Mouse (Mus musculus): ENCODE data around the gene Pcolce. TPM values are rescaled to one million over a fixed set of nuclear protein-coding genes. Genes with fewer than 3 reads are reported as not detected.

Gene Pcolce
- polyA plus RNA-seq, 1 experiment from 2014 or later: 150 TPM

DNA sequence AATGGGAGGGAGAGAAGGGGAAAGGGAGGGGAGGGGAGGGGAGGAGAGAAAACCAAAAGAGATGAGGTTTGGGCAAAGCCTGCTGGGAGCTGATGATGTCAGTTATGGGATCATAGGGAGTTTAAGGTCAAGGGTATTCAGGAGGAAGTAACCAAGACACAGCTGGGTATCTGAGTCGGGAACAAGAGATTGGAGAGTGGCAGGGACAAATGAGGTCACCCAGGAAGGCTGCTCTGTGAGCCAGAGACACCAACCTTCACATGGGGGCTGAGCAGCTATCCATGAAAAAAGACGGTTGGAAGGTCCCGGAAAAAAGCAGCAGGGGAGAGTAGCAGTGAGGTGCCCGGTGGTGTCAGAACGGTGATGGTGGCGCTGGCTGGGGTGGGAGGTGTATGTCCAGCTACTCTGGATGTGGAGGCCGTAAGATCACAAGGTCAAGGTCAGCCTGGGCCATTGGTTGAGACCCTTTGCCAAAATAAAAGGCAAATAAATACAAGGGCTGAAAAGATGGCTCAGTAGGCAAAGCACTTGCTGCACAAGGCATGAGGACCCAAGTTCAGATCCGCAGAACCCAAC, 45.3 kb downstream of the Pcolce start:
- Histone ChIP-seq H3K4me1 (ENCODE audit: control insufficient read depth, insufficient read depth, low read length) (peaks cover 4% of the 10 kb centered on the region; the same call in 1 of the 2 replicates), H3K4me2 (ENCODE audit: low read depth, low read length) (no peak overlapping the region), H3K27me3 (ENCODE audit: control insufficient read depth, insufficient read depth, low read length) (no peaks in the 10 kb centered on the region), H3K9me3 (replicated peaks; ENCODE audit: control insufficient read depth, low read length) (no peaks in the 10 kb centered on the region), H3K9ac (ENCODE audit: low read length) (no peak overlapping the region), H3K36me3 (ENCODE audit: control insufficient read depth, insufficient read depth, low read length) (no peaks in the 10 kb centered on the region), H3K27ac (ENCODE audit: low read length) (no peak overlapping the region), H3K4me3 (replicated peaks; ENCODE audit: low read length) (no peak overlapping the region)
- 78% methylated on average over 8 of the region's 8 CpGs for WGBS
- ATAC-seq (ENCODE audit: insufficient read depth, low FRiP score): no peak

DNA sequence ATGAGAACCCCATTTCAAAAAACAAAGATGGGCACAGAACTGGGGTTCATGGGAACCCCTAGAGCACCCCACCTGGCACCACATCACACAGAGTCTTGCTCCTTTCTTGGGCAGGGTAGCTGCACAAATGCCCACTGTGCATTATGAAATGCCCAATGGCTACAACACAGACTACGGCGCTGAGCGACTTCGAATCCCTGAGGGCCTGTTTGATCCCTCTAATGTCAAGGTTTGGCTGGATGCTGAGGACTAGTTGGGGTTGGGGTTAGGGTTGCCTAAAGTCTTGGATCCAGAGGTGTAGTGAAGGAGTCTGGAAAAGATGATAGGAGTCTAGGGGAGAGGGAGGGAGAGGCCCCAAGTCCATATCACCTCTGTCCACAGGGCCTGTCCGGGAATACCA, 47.2 kb downstream of the Pcolce start:
- no peaks in the 10 kb centered on the region for H3K36me3 ChIP-seq (ENCODE audit: control insufficient read depth, insufficient read depth, low read length)
- H3K27me3 ChIP-seq (ENCODE audit: control insufficient read depth, insufficient read depth, low read length): no peaks in the 10 kb centered on the region
- no peak overlapping the region for H3K9ac ChIP-seq (ENCODE audit: low read length)
- no peak overlapping the region for H3K27ac ChIP-seq (ENCODE audit: low read length)
- no peak overlapping the region for H3K4me3 ChIP-seq (replicated peaks; ENCODE audit: low read length)
- 95% methylated on average over 5 of the region's 5 CpGs for WGBS
- H3K4me2 ChIP-seq (ENCODE audit: low read depth, low read length): no peak overlapping the region
- ATAC-seq (ENCODE audit: insufficient read depth, low FRiP score): no peak
- H3K4me1 ChIP-seq (ENCODE audit: control insufficient read depth, insufficient read depth, low read length): peaks cover 4% of the 10 kb centered on the region; the same call in 1 of the 2 replicates
- H3K9me3 ChIP-seq (replicated peaks; ENCODE audit: control insufficient read depth, low read length): no peaks in the 10 kb centered on the region

DNA sequence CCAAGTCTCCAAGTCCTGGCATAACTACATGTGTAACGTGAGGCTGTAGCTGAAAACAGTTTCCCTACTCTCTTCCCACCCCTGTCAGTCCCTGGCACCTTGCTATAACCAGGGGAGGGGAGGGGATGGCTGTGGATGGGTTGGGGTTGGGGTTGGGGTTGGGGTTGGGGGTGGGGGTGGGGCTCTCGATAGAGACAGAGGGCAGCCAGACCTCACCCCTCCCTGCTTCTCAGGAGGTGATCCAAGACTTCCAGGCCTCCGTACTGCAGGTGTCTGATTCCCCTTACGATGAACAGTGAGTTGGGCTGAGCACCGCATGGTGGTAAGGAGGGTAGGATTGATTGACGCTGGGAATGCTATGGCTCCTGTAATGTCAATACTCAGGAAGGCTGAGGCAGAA, 47.8 kb downstream of the Pcolce start:
- ATAC-seq (ENCODE audit: insufficient read depth, low FRiP score): no peak
- Histone ChIP-seq H3K27ac (ENCODE audit: low read length) (no peak overlapping the region), H3K4me1 (ENCODE audit: control insufficient read depth, insufficient read depth, low read length) (peaks cover 4% of the 10 kb centered on the region; the same call in 1 of the 2 replicates), H3K9ac (ENCODE audit: low read length) (no peak overlapping the region), H3K9me3 (replicated peaks; ENCODE audit: control insufficient read depth, low read length) (no peaks in the 10 kb centered on the region), H3K4me3 (replicated peaks; ENCODE audit: low read length) (no peak overlapping the region), H3K4me2 (ENCODE audit: low read depth, low read length) (no peak overlapping the region), H3K27me3 (ENCODE audit: control insufficient read depth, insufficient read depth, low read length) (no peaks in the 10 kb centered on the region), H3K36me3 (ENCODE audit: control insufficient read depth, insufficient read depth, low read length) (no peaks in the 10 kb centered on the region)
- WGBS: 63% methylated on average over 6 of the region's 6 CpGs

DNA sequence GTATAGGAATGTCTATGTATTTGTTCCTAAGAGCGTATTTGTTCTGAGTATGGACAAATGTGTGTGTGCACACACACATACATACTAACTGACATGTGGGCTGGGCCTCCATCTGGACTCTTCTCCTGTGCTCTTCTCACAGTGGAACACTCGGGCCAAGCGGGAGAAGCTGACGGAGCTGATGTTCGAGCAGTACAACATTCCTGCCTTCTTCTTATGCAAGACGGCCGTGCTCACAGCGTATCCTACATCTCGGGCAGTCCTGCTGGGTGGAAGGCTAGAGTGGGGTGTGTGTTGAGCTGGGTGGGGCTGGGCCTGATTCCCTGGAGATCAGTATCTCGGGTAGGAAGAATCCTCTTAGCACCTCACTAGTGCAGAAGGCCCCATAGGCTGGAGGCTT, 50.6 kb downstream of the Pcolce start:
- Histone ChIP-seq H3K9ac (ENCODE audit: low read length) (no peak overlapping the region), H3K27me3 (ENCODE audit: control insufficient read depth, insufficient read depth, low read length) (no peaks in the 10 kb centered on the region), H3K9me3 (replicated peaks; ENCODE audit: control insufficient read depth, low read length) (no peaks in the 10 kb centered on the region), H3K4me3 (replicated peaks; ENCODE audit: low read length) (no peak overlapping the region), H3K4me1 (ENCODE audit: control insufficient read depth, insufficient read depth, low read length) (no peaks in the 10 kb centered on the region), H3K36me3 (ENCODE audit: control insufficient read depth, insufficient read depth, low read length) (no peaks in the 10 kb centered on the region), H3K27ac (ENCODE audit: low read length) (no peak overlapping the region), H3K4me2 (ENCODE audit: low read depth, low read length) (no peak overlapping the region)
- 58% methylated on average over 10 of the region's 10 CpGs for WGBS
- ATAC-seq (ENCODE audit: insufficient read depth, low FRiP score): no peak

DNA sequence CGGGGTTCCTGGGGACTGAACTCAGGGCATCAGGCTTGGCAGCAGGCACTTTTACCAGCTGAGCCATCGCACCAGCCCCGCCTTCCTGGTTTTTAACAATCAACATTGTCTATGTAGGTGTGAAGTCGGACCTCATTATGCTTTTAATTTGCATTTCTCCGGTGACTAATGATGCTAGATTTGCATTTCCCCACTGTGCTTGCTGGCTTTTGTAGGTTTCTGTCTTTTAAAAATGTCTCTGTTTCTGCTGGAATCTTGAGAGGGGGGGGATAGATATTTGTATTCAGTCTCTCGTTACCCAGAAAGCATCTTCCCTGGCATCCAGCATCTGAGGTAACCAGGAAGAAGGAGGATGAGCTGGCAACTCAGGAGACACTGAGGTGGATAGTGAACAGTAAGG, 52.0 kb downstream of the Pcolce start:
- H3K36me3 ChIP-seq (ENCODE audit: control insufficient read depth, insufficient read depth, low read length): no peaks in the 10 kb centered on the region
- no peak overlapping the region for H3K4me3 ChIP-seq (replicated peaks; ENCODE audit: low read length)
- WGBS: 62% methylated on average over 6 of the region's 6 CpGs
- H3K4me1 ChIP-seq (ENCODE audit: control insufficient read depth, insufficient read depth, low read length): no peaks in the 10 kb centered on the region
- no peaks in the 10 kb centered on the region for H3K9me3 ChIP-seq (replicated peaks; ENCODE audit: control insufficient read depth, low read length)
- ATAC-seq (ENCODE audit: insufficient read depth, low FRiP score): no peak
- no peak overlapping the region for H3K9ac ChIP-seq (ENCODE audit: low read length)
- H3K4me2 ChIP-seq (ENCODE audit: low read depth, low read length): no peak overlapping the region
- H3K27ac ChIP-seq (ENCODE audit: low read length): no peak overlapping the region
- no peaks in the 10 kb centered on the region for H3K27me3 ChIP-seq (ENCODE audit: control insufficient read depth, insufficient read depth, low read length)

Other genes with a start within 250 kb of the Pcolce start
- 0.99 TPM in 2 replicates for gene Zan, start 136.7 kb downstream of the Pcolce start, polyA plus RNA-seq (2015; fragmentation: Nextera tagmentation; extraction: Ambion mirVana)
- gene Pop7, start 111.3 kb downstream of the Pcolce start, polyA plus RNA-seq (2015; fragmentation: Nextera tagmentation; extraction: Ambion mirVana): 46.4 and 48.1 TPM in 2 replicates
- 7.7 and 9.0 TPM in 2 replicates for gene Gigyf1, start 95.2 kb downstream of the Pcolce start, polyA plus RNA-seq (2015; fragmentation: Nextera tagmentation; extraction: Ambion mirVana)
- gene Epo, start 80.5 kb downstream of the Pcolce start, polyA plus RNA-seq (2015; fragmentation: Nextera tagmentation; extraction: Ambion mirVana): not detected in 2 replicates
- gene Gnb2, start 80.3 kb downstream of the Pcolce start, polyA plus RNA-seq (2015; fragmentation: Nextera tagmentation; extraction: Ambion mirVana): 257 and 284 TPM in 2 replicates
- gene Actl6b, start 60.3 kb downstream of the Pcolce start, polyA plus RNA-seq (2015; fragmentation: Nextera tagmentation; extraction: Ambion mirVana): 3.6 TPM in 2 replicates
- gene Tfr2, start 43.9 kb downstream of the Pcolce start, polyA plus RNA-seq (2015; fragmentation: Nextera tagmentation; extraction: Ambion mirVana): 2.7 and 3.4 TPM in 2 replicates
- 23.8 and 24.3 TPM in 2 replicates for gene Mospd3, start 12.7 kb downstream of the Pcolce start, polyA plus RNA-seq (2015; fragmentation: Nextera tagmentation; extraction: Ambion mirVana)
- gene Fbxo24, start 15.2 kb upstream of the Pcolce start, polyA plus RNA-seq (2015; fragmentation: Nextera tagmentation; extraction: Ambion mirVana): 0.09 and 0.27 TPM in 2 replicates
- gene Lrch4, start 15.3 kb upstream of the Pcolce start, polyA plus RNA-seq (2015; fragmentation: Nextera tagmentation; extraction: Ambion mirVana): 36.4 and 39.4 TPM in 2 replicates
- gene Gm20605, start 15.4 kb upstream of the Pcolce start, polyA plus RNA-seq (2015; fragmentation: Nextera tagmentation; extraction: Ambion mirVana): 9.4 and 12.2 TPM in 2 replicates
- gene Sap25, start 27.6 kb upstream of the Pcolce start, polyA plus RNA-seq (2015; fragmentation: Nextera tagmentation; extraction: Ambion mirVana): 6.8 and 9.4 TPM in 2 replicates
- gene Irs3, start 31.9 kb upstream of the Pcolce start, polyA plus RNA-seq (2015; fragmentation: Nextera tagmentation; extraction: Ambion mirVana): 0.14 and 0.19 TPM in 2 replicates
- 16.3 and 19.0 TPM in 2 replicates for gene Agfg2, start 70.9 kb upstream of the Pcolce start, polyA plus RNA-seq (2015; fragmentation: Nextera tagmentation; extraction: Ambion mirVana)
- 2.7 and 3.1 TPM in 2 replicates for gene Nyap1, start 127.8 kb upstream of the Pcolce start, polyA plus RNA-seq (2015; fragmentation: Nextera tagmentation; extraction: Ambion mirVana)
- gene Tsc22d4, start 131.9 kb upstream of the Pcolce start, polyA plus RNA-seq (2015; fragmentation: Nextera tagmentation; extraction: Ambion mirVana): 115 and 119 TPM in 2 replicates
- 9.4 and 17.0 TPM in 2 replicates for gene Ppp1r35, start 165.1 kb upstream of the Pcolce start, polyA plus RNA-seq (2015; fragmentation: Nextera tagmentation; extraction: Ambion mirVana)
- gene Mepce, start 173.9 kb upstream of the Pcolce start, polyA plus RNA-seq (2015; fragmentation: Nextera tagmentation; extraction: Ambion mirVana): 7.4 and 8.2 TPM in 2 replicates
- gene Zcwpw1, start 174.0 kb upstream of the Pcolce start, polyA plus RNA-seq (2015; fragmentation: Nextera tagmentation; extraction: Ambion mirVana): 15.4 and 18.0 TPM in 2 replicates
- 2.4 and 4.0 TPM in 2 replicates for gene Pilra, start 222.5 kb upstream of the Pcolce start, polyA plus RNA-seq (2015; fragmentation: Nextera tagmentation; extraction: Ambion mirVana)
- 0.84 and 0.87 TPM in 2 replicates for gene Pilrb1, start 244.3 kb upstream of the Pcolce start, polyA plus RNA-seq (2015; fragmentation: Nextera tagmentation; extraction: Ambion mirVana)

Measured in stomach, embryonic 16.5 days (tissue).